Mouse (Mus musculus): ENCODE results near the gene Gm3604. TPM values are rescaled to one million over a fixed set of nuclear protein-coding genes. Genes with fewer than 3 reads are reported as not detected.
"Not testable (repeated sequence)": the region's sequence is repeated elsewhere in the genome, so short reads cannot be mapped to it uniquely, and the experiment has no call there.

Gm3604 gene
- 4.5 and 5.1 TPM in 2 replicates for polyA plus RNA-seq (2016; fragmentation: Nextera tagmentation; extraction: Ambion mirVana)

GRCm38 (mm10) chr13:62382952-62383351 is at the start of gene Gm3604:
Gm3604 (minus strand) TSS chr13:62383177.
- H3K9me3 ChIP-seq; H3K36me3 ChIP-seq; H3K4me1 ChIP-seq; H3K27me3 ChIP-seq (ENCODE audit: insufficient read depth, poor library complexity, severe bottlenecking): not testable (repeated sequence)
- Histone ChIP-seq H3K4me3 (peak within 1 kb of the TSS; percentile 54), H3K27ac (peak within 1 kb of the TSS; percentile 43; the same call in 1 of the 2 replicates)
- peak; percentile 83 for DNase-seq (ENCODE audit: low spot score)
- 15% methylated on average over 13 of the region's 13 CpGs for WGBS

- not testable (repeated sequence) for H3K27me3 ChIP-seq (ENCODE audit: insufficient read depth, poor library complexity, severe bottlenecking); H3K4me1 ChIP-seq; H3K27ac ChIP-seq; H3K4me3 ChIP-seq; H3K9me3 ChIP-seq; DNase-seq (ENCODE audit: low spot score); H3K36me3 ChIP-seq
- WGBS, result 70% methylated on average over 3 of the region's 3 CpGs
These were observed 16.2 kb upstream of the Gm3604 start for GRCm38 (mm10) chr13:62399206-62399605.

DNA sequence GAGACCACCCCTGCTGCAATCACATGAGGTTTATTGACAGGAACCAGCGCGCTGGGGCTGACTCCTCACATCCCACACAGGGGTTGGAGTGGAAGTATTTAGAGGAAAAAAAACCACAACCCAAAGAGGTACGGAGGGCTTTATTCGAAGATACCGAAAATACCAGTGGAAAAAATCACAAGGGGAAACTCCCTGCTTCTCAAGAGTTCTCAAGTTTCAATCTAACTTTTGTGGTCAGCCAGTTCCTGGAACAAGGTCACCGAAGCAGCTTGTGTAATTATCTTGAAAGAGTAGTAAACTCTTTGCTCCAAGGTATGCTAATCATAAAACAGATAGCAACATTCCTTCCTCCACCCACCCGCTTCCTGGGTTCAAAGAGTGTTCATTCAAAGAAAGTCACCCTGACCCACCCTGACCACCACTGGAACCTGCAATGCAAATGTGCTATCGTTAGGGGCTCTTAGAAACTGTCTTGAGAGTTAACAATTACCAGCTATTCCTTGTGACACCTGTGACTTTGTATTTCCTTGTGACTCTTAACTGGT is 7.2 kb upstream of the Gm3604 start:
- 83% methylated on average over 8 of the region's 8 CpGs for WGBS
- H3K36me3 ChIP-seq; DNase-seq (ENCODE audit: low spot score); H3K4me1 ChIP-seq; H3K4me3 ChIP-seq; H3K9me3 ChIP-seq; H3K27me3 ChIP-seq (ENCODE audit: insufficient read depth, poor library complexity, severe bottlenecking); H3K27ac ChIP-seq: not testable (repeated sequence)

GRCm38 (mm10) chr13:62331786-62332185 is 51.2 kb downstream of the Gm3604 start:
- Histone ChIP-seq H3K4me1 (no peaks in the 10 kb centered on the region), H3K27me3 (ENCODE audit: insufficient read depth, poor library complexity, severe bottlenecking) (no peaks in the 10 kb centered on the region), H3K27ac (no peak overlapping the region), H3K36me3 (no peaks in the 10 kb centered on the region), H3K9me3 (peaks cover 16% of the 10 kb centered on the region), H3K4me3 (no peak overlapping the region)
- no peak for DNase-seq (ENCODE audit: low spot score)

GRCm38 (mm10) chr13:62331381-62331780 is 51.6 kb downstream of the Gm3604 start:
- H3K4me3 ChIP-seq, result no peak overlapping the region
- no peaks in the 10 kb centered on the region for H3K27me3 ChIP-seq (ENCODE audit: insufficient read depth, poor library complexity, severe bottlenecking)
- H3K27ac ChIP-seq, result no peak overlapping the region
- peaks cover 16% of the 10 kb centered on the region for H3K9me3 ChIP-seq
- no peaks in the 10 kb centered on the region for H3K4me1 ChIP-seq
- 57% methylated on average over 2 of the region's 2 CpGs for WGBS
- H3K36me3 ChIP-seq, result no peaks in the 10 kb centered on the region
- no peak for DNase-seq (ENCODE audit: low spot score)

Small RNAs within 50 kb of the gene (microRNA-seq; reads per million reads assigned to microRNA genes)
- gene Gm25933, result not detected

Other genes with a start within 250 kb of the Gm3604 start
- gene Gm49359, start 83.7 kb upstream of the Gm3604 start, polyA plus RNA-seq (2016; fragmentation: Nextera tagmentation; extraction: Ambion mirVana), result 10.3 TPM in 2 replicates
- gene Zfp935, start 175.3 kb upstream of the Gm3604 start, polyA plus RNA-seq (2016; fragmentation: Nextera tagmentation; extraction: Ambion mirVana), result not detected in 2 replicates
- 15.4 and 17.9 TPM in 2 replicates for gene Zfp934, start 188.0 kb upstream of the Gm3604 start, polyA plus RNA-seq (2016; fragmentation: Nextera tagmentation; extraction: Ambion mirVana)
- gene 6720489N17Rik, start 241.0 kb upstream of the Gm3604 start, polyA plus RNA-seq (2016; fragmentation: Nextera tagmentation; extraction: Ambion mirVana), result 10.5 and 11.4 TPM in 2 replicates

All from heart, embryonic 10.5 days (tissue).